Mouse (Mus musculus): ENCODE measurements around the gene Gm20388.

DNA sequence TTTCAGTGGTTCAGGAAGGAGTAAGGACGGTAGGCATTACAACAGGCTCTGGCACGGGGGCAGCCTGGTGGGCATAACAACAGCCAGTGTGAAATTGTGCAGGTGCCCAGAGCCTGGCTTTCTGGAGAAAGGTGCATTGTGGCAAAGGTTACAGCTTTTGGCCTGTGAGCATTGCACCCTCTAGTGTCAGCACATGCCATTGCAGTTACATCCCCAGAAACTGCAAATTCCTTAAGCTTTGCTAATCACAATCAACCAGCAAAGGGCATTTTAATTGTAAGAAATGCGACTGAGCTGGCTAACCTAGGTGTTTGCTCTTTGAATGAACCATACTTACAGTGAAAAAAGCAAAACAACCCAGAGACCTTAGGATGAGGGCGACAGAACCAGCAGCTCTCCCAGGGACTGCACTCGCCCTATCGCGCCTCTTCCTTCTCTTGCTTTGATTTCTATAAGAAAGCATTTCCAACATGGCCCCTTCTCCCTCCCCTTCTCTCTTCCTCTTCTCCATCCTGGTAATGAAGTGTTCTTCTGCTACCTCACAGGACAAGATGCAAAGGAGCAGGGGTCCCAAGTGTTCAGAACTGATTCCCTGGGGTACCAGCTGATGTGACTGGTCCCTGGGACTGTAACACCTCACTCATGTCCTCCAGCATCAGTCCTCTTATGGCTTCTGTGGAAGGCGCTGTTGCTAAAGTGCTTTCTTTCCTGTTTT, 3717.8 kb downstream of the Gm20388 start:
- TF ChIP-seq CTCF (conservative IDR thresholded peaks at IDR 0.05; ENCODE audit: insufficient read depth, insufficient read length, low read depth, low read length) = peak; percentile 87
- no peak for TF ChIP-seq POLR2A (IDR thresholded peaks at IDR 0.05; ENCODE audit: low read depth, low read length)

All from kidney, adult 2 months (tissue).